Mouse (Mus musculus) macrophage (primary cell): ENCODE measurements around the gene Slc6a5. TPM values are rescaled to one million over a fixed set of nuclear protein-coding genes. Genes with fewer than 3 reads are reported as not detected.

Experiments used
- H3K27ac ChIP-seq: fragments of 350-480 bp; formaldehyde crosslinking; 2 replicates; pipeline ENCODE4 v1.9.0; 2021
- H3K36me3 ChIP-seq: fragments of 350-480 bp; formaldehyde crosslinking; 2 replicates; pipeline ENCODE4 v1.9.0; 2021; ENCODE audit errors: inconsistent target
- H3K4me3 ChIP-seq: fragments of 350-480 bp; formaldehyde crosslinking; 2 replicates; pipeline ENCODE4 v1.9.0; 2021; ENCODE audit errors: inconsistent target
- H3K79me2 ChIP-seq: fragments of 350-480 bp; formaldehyde crosslinking; 2 replicates; pipeline ENCODE4 v1.9.0; 2021; ENCODE audit errors: inconsistent target
- WGBS: methylation state at CpG from one replicate; pipeline ENCODE4 v1.1.7; 2026; ENCODE audit warnings: inconsistent platforms; ENCODE audit not compliant: missing documents; 5-methylcytosine and 5-hydroxymethylcytosine counted together
- polyA plus RNA-seq: library from polyadenylated mRNA; stranded (reverse); fragments of 250-400 nt; gene quantifications from 3 replicates; pipeline ENCODE4 v1.2.4, GENCODE M21; 2018; ENCODE audit warnings: inconsistent platforms
- total RNA-seq, 78 experiments: library from RNA; depleted of rRNA; stranded (reverse); fragments of 250-400 nt; gene quantifications; 1 replicate in 9 of 78; 2 replicates in 24 of 78; 3 replicates in 43 of 78; 4 replicates in 2 of 78; pipeline ENCODE4 v1.2.4; 2018; ENCODE audit warnings: inconsistent platforms in 56 of 78

The Slc6a5 gene
- not detected for total RNA-seq (2018; cell fraction: chromatin; rRNA removed)
- total RNA-seq (2018; cell fraction: cytosol; rRNA removed), result not detected
- total RNA-seq (2018; cell fraction: nucleus; rRNA removed), result not detected
- not detected in 3 replicates for polyA plus RNA-seq

- WGBS, result 5% methylated on average over 15 of the region's 15 CpGs
- Histone ChIP-seq H3K27ac (no peak within 1 kb of the TSS), H3K79me2 (no peaks in the 10 kb centered on the region), H3K4me3 (no peak within 1 kb of the TSS), H3K36me3 (no peaks in the 10 kb centered on the region)
Measured at GRCm38 (mm10) chr7:49909850-49910249, at the start of gene Slc6a5. Slc6a5 (plus strand) TSS chr7:49910146.

GRCm38 (mm10) chr7:49861196-49861595 lies 48.8 kb upstream of the Slc6a5 start:
- H3K79me2 ChIP-seq, result no peaks in the 10 kb centered on the region
- no peaks in the 10 kb centered on the region for H3K36me3 ChIP-seq
- H3K27ac ChIP-seq, result no peak overlapping the region
- no peak overlapping the region for H3K4me3 ChIP-seq
- 100% methylated on average over 2 of the region's 2 CpGs for WGBS

GRCm38 (mm10) chr7:49863753-49864152 lies 46.2 kb upstream of the Slc6a5 start:
- Histone ChIP-seq H3K36me3 (no peaks in the 10 kb centered on the region), H3K27ac (no peak overlapping the region), H3K79me2 (no peaks in the 10 kb centered on the region), H3K4me3 (no peak overlapping the region)
- WGBS, result 63% methylated on average over 3 of the region's 3 CpGs

- H3K79me2 ChIP-seq, result no peaks in the 10 kb centered on the region
- H3K27ac ChIP-seq, result no peak overlapping the region
- 82% methylated on average over 5 of the region's 5 CpGs for WGBS
Measured at GRCm38 (mm10) chr7:49869656-49870055, 40.3 kb upstream of the Slc6a5 start.

GRCm38 (mm10) chr7:49870276-49870675 lies 39.7 kb upstream of the Slc6a5 start:
- Histone ChIP-seq H3K36me3 (no peaks in the 10 kb centered on the region), H3K4me3 (no peak overlapping the region), H3K27ac (no peak overlapping the region), H3K79me2 (no peaks in the 10 kb centered on the region)
- WGBS, result 81% methylated on average over 3 of the region's 3 CpGs

More at GRCm38 (mm10) chr7:49869656-49870055, 40.3 kb upstream of the Slc6a5 start:
- H3K4me3 ChIP-seq, result no peak overlapping the region
- H3K36me3 ChIP-seq, result no peaks in the 10 kb centered on the region

- Histone ChIP-seq H3K79me2 (no peaks in the 10 kb centered on the region), H3K27ac (no peak overlapping the region), H3K4me3 (no peak overlapping the region), H3K36me3 (no peaks in the 10 kb centered on the region)
- 79% methylated on average over 5 of the region's 5 CpGs for WGBS
Measured at GRCm38 (mm10) chr7:49877307-49877706, 32.6 kb upstream of the Slc6a5 start.

GRCm38 (mm10) chr7:49879051-49879450 lies 30.9 kb upstream of the Slc6a5 start:
- WGBS, result 91% methylated on average over 13 of the region's 13 CpGs
- no peak overlapping the region for H3K27ac ChIP-seq
- H3K79me2 ChIP-seq, result no peaks in the 10 kb centered on the region
- H3K36me3 ChIP-seq, result no peaks in the 10 kb centered on the region
- no peak overlapping the region for H3K4me3 ChIP-seq

- Histone ChIP-seq H3K27ac (no peak overlapping the region), H3K36me3 (no peaks in the 10 kb centered on the region), H3K79me2 (no peaks in the 10 kb centered on the region), H3K4me3 (no peak overlapping the region)
- 76% methylated on average over 8 of the region's 8 CpGs for whole genome bisulfite sequencing
Measured at GRCm38 (mm10) chr7:49879998-49880707, 29.8 kb upstream of the Slc6a5 start.

GRCm38 (mm10) chr7:49882288-49882687 lies 27.7 kb upstream of the Slc6a5 start:
- 9% methylated on average over 4 of the region's 4 CpGs for WGBS

GRCm38 (mm10) chr7:49882694-49883389 lies 27.1 kb upstream of the Slc6a5 start:
- H3K4me3 ChIP-seq, result no peak overlapping the region
- no peaks in the 10 kb centered on the region for H3K79me2 ChIP-seq
- H3K36me3 ChIP-seq, result no peaks in the 10 kb centered on the region
- WGBS, result 46% methylated on average over 16 of the region's 16 CpGs
- H3K27ac ChIP-seq, result no peak overlapping the region

More at GRCm38 (mm10) chr7:49882288-49882687, 27.7 kb upstream of the Slc6a5 start:
- Histone ChIP-seq H3K36me3 (no peaks in the 10 kb centered on the region), H3K79me2 (no peaks in the 10 kb centered on the region), H3K4me3 (no peak overlapping the region), H3K27ac (no peak overlapping the region)

- H3K79me2 ChIP-seq, result no peaks in the 10 kb centered on the region
- no peaks in the 10 kb centered on the region for H3K36me3 ChIP-seq
- no peak overlapping the region for H3K27ac ChIP-seq
- WGBS, result 74% methylated on average over 2 of the region's 2 CpGs
- no peak overlapping the region for H3K4me3 ChIP-seq
Measured at GRCm38 (mm10) chr7:49887776-49888390, 22.1 kb upstream of the Slc6a5 start.

- H3K79me2 ChIP-seq, result no peaks in the 10 kb centered on the region
- H3K36me3 ChIP-seq, result no peaks in the 10 kb centered on the region
- H3K27ac ChIP-seq, result no peak overlapping the region
- WGBS, result 6% methylated on average over 2 of the region's 2 CpGs
- H3K4me3 ChIP-seq, result no peak overlapping the region
Measured at GRCm38 (mm10) chr7:49894786-49895185, 15.2 kb upstream of the Slc6a5 start.

- Histone ChIP-seq H3K27ac (no peak overlapping the region), H3K36me3 (no peaks in the 10 kb centered on the region), H3K79me2 (no peaks in the 10 kb centered on the region), H3K4me3 (no peak overlapping the region)
- 88% methylated on average over 6 of the region's 6 CpGs for WGBS
Measured at GRCm38 (mm10) chr7:49895296-49895695, 14.7 kb upstream of the Slc6a5 start.

- no peak overlapping the region for H3K27ac ChIP-seq
Measured at GRCm38 (mm10) chr7:49902003-49902552, 7.9 kb upstream of the Slc6a5 start.

More at GRCm38 (mm10) chr7:49902003-49902552, 7.9 kb upstream of the Slc6a5 start:
- WGBS, result 45% methylated on average over 9 of the region's 9 CpGs
- no peaks in the 10 kb centered on the region for H3K79me2 ChIP-seq
- H3K36me3 ChIP-seq, result no peaks in the 10 kb centered on the region
- H3K4me3 ChIP-seq, result no peak overlapping the region
